Mouse (Mus musculus): ENCODE data around the gene Mettl7a1.

GRCm38 (mm10) chr15:100324021-100324591, 20.2 kb downstream of the Mettl7a1 start:
- TF ChIP-seq CTCF (IDR thresholded peaks at IDR 0.05; ENCODE audit: borderline replicate concordance, control insufficient read depth, extremely low read depth, insufficient read depth, low read length, poor library complexity), result no peak
- no peak for TF ChIP-seq POLR2A (IDR thresholded peaks at IDR 0.05; ENCODE audit: control insufficient read depth, extremely low read depth, insufficient read depth, low read length, poor library complexity)
